Mouse (Mus musculus) ES-E14 (cell line): ENCODE measurements around the gene Gpcpd1. TPM values are rescaled to one million over a fixed set of nuclear protein-coding genes. Genes with fewer than 3 reads are reported as not detected.

Experiments
- DNase-seq: peaks from one replicate; pipeline ENCODE4 v3.0.0-alpha.2; 2013; ENCODE audit warnings: low read depth, low spot score
- H3K27ac ChIP-seq: 2 replicates; pipeline ENCODE4 v1.5.1; 2012; ENCODE audit warnings: low read depth, mild to moderate bottlenecking, low read length, moderate library complexity, mixed read lengths; ENCODE audit not compliant: poor library complexity, insufficient read depth, severe bottlenecking
- H3K36me3 ChIP-seq: 2 replicates; pipeline ENCODE4 v1.6.1; 2012; ENCODE audit warnings: mild to moderate bottlenecking, low read length, moderate library complexity, mixed read lengths; ENCODE audit not compliant: control insufficient read depth, poor library complexity, insufficient read depth, severe bottlenecking
- H3K4me1 ChIP-seq, 2 experiments: fragments of 150-350 bp in 1 of 2; sonication (generic) in 1 of 2; 2 replicates each; pipeline ENCODE4 v1.6.1; 2012; ENCODE audit warnings: low read length in 2 of 2, mild to moderate bottlenecking in 1 of 2, mixed read lengths in 1 of 2; ENCODE audit not compliant: control insufficient read depth in 2 of 2, insufficient read depth in 2 of 2, poor library complexity in 1 of 2
- H3K4me3 ChIP-seq, 2 experiments: fragments of 150-350 bp in 1 of 2; sonication (generic) in 1 of 2; 2 replicates each; pipeline ENCODE4 v1.5.1; 2012; ENCODE audit warnings: low read length in 2 of 2, low read depth in 1 of 2, mild to moderate bottlenecking in 1 of 2, mixed read lengths in 1 of 2; ENCODE audit not compliant: insufficient read depth in 1 of 2, poor library complexity in 1 of 2, severe bottlenecking in 1 of 2
- H3K9ac ChIP-seq: 2 replicates; pipeline ENCODE4 v1.6.1; 2012; ENCODE audit warnings: low read depth, mild to moderate bottlenecking, low read length, mixed read lengths; ENCODE audit not compliant: poor library complexity, insufficient read depth, severe bottlenecking
- H3K9me3 ChIP-seq: fragments of 150-350 bp; sonication (generic); 2 replicates; pipeline ENCODE4 v1.6.1; 2012; ENCODE audit warnings: low read depth, mild to moderate bottlenecking, low read length; ENCODE audit not compliant: control insufficient read depth, insufficient read depth
- CHD2 ChIP-seq: IDR thresholded peaks from 2 replicates; pipeline ENCODE4 v1.6.1; 2014; ENCODE audit warnings: mild to moderate bottlenecking, low read depth, low read length, inconsistent platforms
- HCFC1 ChIP-seq: IDR thresholded peaks from 2 replicates; pipeline ENCODE4 v1.6.1; 2012; ENCODE audit warnings: low read length, inconsistent platforms, borderline replicate concordance; ENCODE audit not compliant: insufficient read depth
- MAFK ChIP-seq: IDR thresholded peaks from 2 replicates; pipeline ENCODE4 v1.6.1; 2014; ENCODE audit warnings: mild to moderate bottlenecking, low read depth, low read length, inconsistent platforms; ENCODE audit not compliant: insufficient read depth
- ZC3H11A ChIP-seq: IDR thresholded peaks from 2 replicates; pipeline ENCODE4 v1.6.1; 2012; ENCODE audit warnings: low read depth, mild to moderate bottlenecking, inconsistent platforms, low read length, borderline replicate concordance
- ZNF384 ChIP-seq: IDR thresholded peaks from 2 replicates; pipeline ENCODE4 v1.6.1; 2012; ENCODE audit warnings: low read depth, low read length, inconsistent platforms
- in situ Hi-C, 2 experiments: fragments of 600-800 bp; cut with MboI; formaldehyde crosslinking; loops; one replicate each; pipeline ENCODE4 v1.15.1; 2025; ENCODE audit warnings: low sequenced_read_pairs in 2 of 2, inconsistent platforms in 1 of 2; ENCODE audit not compliant: unreplicated experiment in 2 of 2
- total RNA-seq: library from RNA; depleted of rRNA; stranded (reverse); fragments of 300-350 nt; gene quantifications from 2 replicates; pipeline ENCODE4 v1.2.3, GENCODE M21; 2012

Gene Gpcpd1
- total RNA-seq, 1 experiment, result 14.5 TPM

- no peaks in the 10 kb centered on the region for H3K36me3 ChIP-seq
- no peak overlapping the region for H3K9ac ChIP-seq
- H3K9me3 ChIP-seq, result no peaks in the 10 kb centered on the region
- no peak overlapping the region for H3K4me3 ChIP-seq
- H3K4me1 ChIP-seq, result peaks cover 0 to 10% of the 10 kb centered on the region in 2 experiments; a peak in 2 of 4 replicates
- TF ChIP-seq CHD2, result no peak
- TF ChIP-seq ZC3H11A, result no peak
- in situ Hi-C loops, result no loop called here
- no peak overlapping the region for H3K27ac ChIP-seq
- DNase-seq, result no peak
Observed at GRCm38 (mm10) chr2:132604922-132605321, 17.4 kb upstream of the Gpcpd1 start.

GRCm38 (mm10) chr2:132603706-132604105 is 16.2 kb upstream of the Gpcpd1 start:
- DNase-seq, result no peak
- TF ChIP-seq HCFC1 (no peak), ZC3H11A (no peak), MAFK (no peak), ZNF384 (no peak), CHD2 (no peak)
- peaks cover 0 to 14% of the 10 kb centered on the region in 2 experiments; a peak in 2 of 4 replicates for H3K4me1 ChIP-seq
- H3K36me3 ChIP-seq, result no peaks in the 10 kb centered on the region
- H3K9me3 ChIP-seq, result no peaks in the 10 kb centered on the region
- H3K9ac ChIP-seq, result no peak overlapping the region
- no peak overlapping the region for H3K4me3 ChIP-seq
- no peak overlapping the region for H3K27ac ChIP-seq
- in situ Hi-C loops, result no loop called here

GRCm38 (mm10) chr2:132601777-132602176 is 14.2 kb upstream of the Gpcpd1 start:
- in situ Hi-C loops, result no loop called here
- TF ChIP-seq HCFC1 (no peak), ZC3H11A (no peak), CHD2 (no peak), ZNF384 (no peak), MAFK (no peak)

GRCm38 (mm10) chr2:132600081-132600480 is 12.6 kb upstream of the Gpcpd1 start:
- no peak overlapping the region for H3K4me3 ChIP-seq
- no peaks in the 10 kb centered on the region for H3K36me3 ChIP-seq
- H3K9me3 ChIP-seq, result no peaks in the 10 kb centered on the region
- no peak overlapping the region for H3K9ac ChIP-seq
- peaks cover 0 to 7% of the 10 kb centered on the region in 2 experiments; a peak in 2 of 4 replicates for H3K4me1 ChIP-seq
- no peak overlapping the region for H3K27ac ChIP-seq
- no peak for DNase-seq
- in situ Hi-C loops, result no loop called here
- TF ChIP-seq ZC3H11A (no peak), ZNF384 (no peak), CHD2 (no peak), HCFC1 (no peak), MAFK (no peak)

More at GRCm38 (mm10) chr2:132601777-132602176, 14.2 kb upstream of the Gpcpd1 start:
- Histone ChIP-seq H3K36me3 (no peaks in the 10 kb centered on the region), H3K27ac (no peak overlapping the region), H3K4me1 (peaks cover 0 to 7% of the 10 kb centered on the region in 2 experiments; a peak in 2 of 4 replicates), H3K9ac (no peak overlapping the region), H3K9me3 (no peaks in the 10 kb centered on the region), H3K4me3 (no peak overlapping the region)
- no peak for DNase-seq

GRCm38 (mm10) chr2:132599127-132599526 is 11.6 kb upstream of the Gpcpd1 start:
- Histone ChIP-seq H3K36me3 (no peaks in the 10 kb centered on the region), H3K27ac (no peak overlapping the region), H3K9ac (no peak overlapping the region), H3K4me3 (no peak overlapping the region), H3K4me1 (peaks cover 0 to 7% of the 10 kb centered on the region in 2 experiments; a peak in 2 of 4 replicates), H3K9me3 (no peaks in the 10 kb centered on the region)
- TF ChIP-seq ZC3H11A, result no peak
- TF ChIP-seq HCFC1, result no peak
- TF ChIP-seq CHD2, result no peak
- no peak for TF ChIP-seq MAFK
- TF ChIP-seq ZNF384, result no peak
- DNase-seq, result no peak
- in situ Hi-C loops, result no loop called here
